Mouse (Mus musculus): ENCODE measurements around the gene Adcy9. TPM values are rescaled to one million over a fixed set of nuclear protein-coding genes. Genes with fewer than 3 reads are reported as not detected.

Gene Adcy9
- total and polyA plus RNA-seq, 3 experiments, result 1.1 to 3.1 (median 1.2) TPM

- in situ Hi-C loops (cut with MboI; ENCODE audit: low pct_ligation_motif_present, low pct_unique_long_range_greater_than_20kb, low sequenced_read_pairs), result no loop called here
- Histone ChIP-seq H3K27me3 (replicated peaks) (no peaks in the 10 kb centered on the region), H3K9me3 (replicated peaks; ENCODE audit: low read length) (no peaks in the 10 kb centered on the region), H3K36me3 (replicated peaks in 1 of 2; ENCODE audit: control insufficient read depth in 1 of 2, insufficient read depth in 1 of 2, low read length in 1 of 2) (no peaks in the 10 kb centered on the region), H3K9ac (ENCODE audit: insufficient read depth, low read depth) (no peak overlapping the region), H3K4me3 (replicated peaks in 1 of 3; ENCODE audit: low read depth in 2 of 3, low read length in 2 of 3, poor library complexity in 1 of 3) (no peak overlapping the region), H3K27ac (ENCODE audit: insufficient read depth, low read depth) (no peak overlapping the region), H3K4me2 (ENCODE audit: insufficient read depth, low read depth, poor library complexity, severe bottlenecking) (no peak overlapping the region), H3K79me2 (replicated peaks; ENCODE audit: control insufficient read depth, extremely low read depth, insufficient read depth, poor library complexity, severe bottlenecking) (no peaks in the 10 kb centered on the region), H3K4me1 (ENCODE audit: control insufficient read depth in 1 of 2, insufficient read depth in 2 of 2) (peaks cover 5 to 9% of the 10 kb centered on the region in 2 experiments)
- TF ChIP-seq USF2 (conservative IDR thresholded peaks at IDR 0.05; ENCODE audit: low read depth, low read length), result no peak
- no peak for TF ChIP-seq TCF12 (IDR thresholded peaks at IDR 0.05; ENCODE audit: low read depth, low read length)
- no peak for TF ChIP-seq NRF1 (IDR thresholded peaks at IDR 0.05; ENCODE audit: low read depth, low read length)
- TF ChIP-seq SMC3 (IDR thresholded peaks at IDR 0.05; ENCODE audit: low read depth, low read length), result no peak
- no peak for TF ChIP-seq RCOR1 (conservative IDR thresholded peaks at IDR 0.05; ENCODE audit: low read depth, low read length)
- TF ChIP-seq CHD1 (IDR thresholded peaks at IDR 0.05; ENCODE audit: low read depth, low read length), result no peak
- dilution Hi-C loops (cut with MboI; ENCODE audit: extremely low pct_ligation_motif_present, extremely low pct_unique_long_range_greater_than_20kb, low sequenced_read_pairs), result no loop called here
- DNase-seq (ENCODE audit: extremely low read depth), result no peak
Observed at GRCm38 (mm10) chr16:4374780-4375380, 45.4 kb downstream of the Adcy9 start.

- H3K9me3 ChIP-seq (replicated peaks; ENCODE audit: low read length), result no peaks in the 10 kb centered on the region
- no peaks in the 10 kb centered on the region for H3K36me3 ChIP-seq (replicated peaks in 1 of 2; ENCODE audit: control insufficient read depth in 1 of 2, insufficient read depth in 1 of 2, low read length in 1 of 2)
- no peaks in the 10 kb centered on the region for H3K79me2 ChIP-seq (replicated peaks; ENCODE audit: control insufficient read depth, extremely low read depth, insufficient read depth, poor library complexity, severe bottlenecking)
- peaks cover 5 to 14% of the 10 kb centered on the region in 2 experiments for H3K4me1 ChIP-seq (ENCODE audit: control insufficient read depth in 1 of 2, insufficient read depth in 2 of 2)
- in situ Hi-C loops (cut with MboI; ENCODE audit: low pct_ligation_motif_present, low pct_unique_long_range_greater_than_20kb, low sequenced_read_pairs), result no loop called here
- no peak overlapping the region for H3K27ac ChIP-seq (ENCODE audit: insufficient read depth, low read depth)
- H3K4me3 ChIP-seq (replicated peaks in 1 of 3; ENCODE audit: low read depth in 2 of 3, low read length in 2 of 3, poor library complexity in 1 of 3), result no peak overlapping the region
- no peak for DNase-seq (ENCODE audit: extremely low read depth)
- TF ChIP-seq NRF1 (IDR thresholded peaks at IDR 0.05; ENCODE audit: low read depth, low read length) (no peak), ZC3H11A (IDR thresholded peaks at IDR 0.05; ENCODE audit: low read depth, low read length) (no peak), CHD1 (IDR thresholded peaks at IDR 0.05; ENCODE audit: low read depth, low read length) (no peak), TCF12 (IDR thresholded peaks at IDR 0.05; ENCODE audit: low read depth, low read length) (no peak), MXI1 (IDR thresholded peaks at IDR 0.05; ENCODE audit: low read depth, low read length) (no peak), EP300 (IDR thresholded peaks at IDR 0.05; ENCODE audit: low read length) (no peak), USF2 (conservative IDR thresholded peaks at IDR 0.05; ENCODE audit: low read depth, low read length) (no peak), MEF2A (IDR thresholded peaks at IDR 0.05; ENCODE audit: borderline replicate concordance, low read depth, low read length) (no peak), ETS1 (conservative IDR thresholded peaks at IDR 0.05; ENCODE audit: low read depth, low read length) (no peak), ELF1 (IDR thresholded peaks at IDR 0.05; ENCODE audit: low read depth, low read length) (no peak), RCOR1 (conservative IDR thresholded peaks at IDR 0.05; ENCODE audit: low read depth, low read length) (no peak), ZMIZ1 (IDR thresholded peaks at IDR 0.05; ENCODE audit: low read depth, low read length) (no peak), IRF4 (IDR thresholded peaks at IDR 0.05; ENCODE audit: low read depth, low read length) (no peak), MYC (IDR thresholded peaks at IDR 0.05; ENCODE audit: low read depth, low read length) (no peak), JUN (IDR thresholded peaks at IDR 0.05; ENCODE audit: insufficient read depth, low read depth, low read length) (no peak), E2F4 (IDR thresholded peaks at IDR 0.05; ENCODE audit: insufficient replicate concordance, low read depth, low read length) (no peak), PAX5 (IDR thresholded peaks at IDR 0.05; ENCODE audit: low read length) (no peak), HCFC1 (IDR thresholded peaks at IDR 0.05; ENCODE audit: low read depth, low read length) (no peak)
- no peak overlapping the region for H3K4me2 ChIP-seq (ENCODE audit: insufficient read depth, low read depth, poor library complexity, severe bottlenecking)
- no peaks in the 10 kb centered on the region for H3K27me3 ChIP-seq (replicated peaks)
- dilution Hi-C loops (cut with MboI; ENCODE audit: extremely low pct_ligation_motif_present, extremely low pct_unique_long_range_greater_than_20kb, low sequenced_read_pairs), result no loop called here
- no peak overlapping the region for H3K9ac ChIP-seq (ENCODE audit: insufficient read depth, low read depth)
Observed at GRCm38 (mm10) chr16:4374270-4374669, 46.0 kb downstream of the Adcy9 start.
